Mouse (Mus musculus): Measurements from ENCODE around the gene Ubl5. TPM values are rescaled to one million over a fixed set of nuclear protein-coding genes. Genes with fewer than 3 reads are reported as not detected.

Gene Ubl5
- polyA plus RNA-seq, 1 experiment from 2014 or later: 375 TPM

- 73% methylated on average over 5 of the region's 5 CpGs for WGBS
- H3K4me2 ChIP-seq (replicated peaks; ENCODE audit: low read depth, low read length): no peak overlapping the region
- H3K4me1 ChIP-seq (ENCODE audit: control insufficient read depth, insufficient read depth, low read length): peaks cover 12% of the 10 kb centered on the region; the same call in 1 of the 2 replicates
- H3K9me3 ChIP-seq (ENCODE audit: control insufficient read depth, low read length): no peaks in the 10 kb centered on the region
- H3K27ac ChIP-seq (ENCODE audit: low read depth, low read length): no peak overlapping the region
- ATAC-seq (ENCODE audit: low FRiP score, low TSS enrichment): no peak
- H3K4me3 ChIP-seq (ENCODE audit: low read length): no peak overlapping the region
- H3K36me3 ChIP-seq (ENCODE audit: control insufficient read depth, insufficient read depth, low read length): peaks cover 45% of the 10 kb centered on the region
- no peaks in the 10 kb centered on the region for H3K27me3 ChIP-seq (ENCODE audit: control insufficient read depth, insufficient read depth, low read length)
- no peak overlapping the region for H3K9ac ChIP-seq (ENCODE audit: low read depth, low read length)
These were observed 22.4 kb downstream of the Ubl5 start for GRCm38 (mm10) chr9:20664982-20665637.

- Histone ChIP-seq H3K4me1 (ENCODE audit: control insufficient read depth, insufficient read depth, low read length) (peaks cover 12% of the 10 kb centered on the region; the same call in 1 of the 2 replicates), H3K9ac (ENCODE audit: low read depth, low read length) (no peak overlapping the region), H3K9me3 (ENCODE audit: control insufficient read depth, low read length) (no peaks in the 10 kb centered on the region), H3K4me2 (replicated peaks; ENCODE audit: low read depth, low read length) (no peak overlapping the region), H3K36me3 (ENCODE audit: control insufficient read depth, insufficient read depth, low read length) (peaks cover 36% of the 10 kb centered on the region), H3K4me3 (ENCODE audit: low read length) (no peak overlapping the region), H3K27ac (ENCODE audit: low read depth, low read length) (no peak overlapping the region), H3K27me3 (ENCODE audit: control insufficient read depth, insufficient read depth, low read length) (no peaks in the 10 kb centered on the region)
- WGBS: 21% methylated on average over 8 of the region's 8 CpGs
- ATAC-seq (ENCODE audit: low FRiP score, low TSS enrichment): no peak
These were observed 23.2 kb downstream of the Ubl5 start for GRCm38 (mm10) chr9:20665925-20666324.

GRCm38 (mm10) chr9:20666510-20667034, 23.9 kb downstream of the Ubl5 start:
- Histone ChIP-seq H3K36me3 (ENCODE audit: control insufficient read depth, insufficient read depth, low read length) (peaks cover 30% of the 10 kb centered on the region), H3K4me3 (ENCODE audit: low read length) (no peak overlapping the region), H3K4me2 (replicated peaks; ENCODE audit: low read depth, low read length) (no peak overlapping the region), H3K9ac (ENCODE audit: low read depth, low read length) (no peak overlapping the region), H3K9me3 (ENCODE audit: control insufficient read depth, low read length) (no peaks in the 10 kb centered on the region), H3K27me3 (ENCODE audit: control insufficient read depth, insufficient read depth, low read length) (no peaks in the 10 kb centered on the region), H3K4me1 (ENCODE audit: control insufficient read depth, insufficient read depth, low read length) (peaks cover 12% of the 10 kb centered on the region; the same call in 1 of the 2 replicates), H3K27ac (ENCODE audit: low read depth, low read length) (no peak overlapping the region)
- ATAC-seq (ENCODE audit: low FRiP score, low TSS enrichment): no peak
- 16% methylated on average over 7 of the region's 7 CpGs for WGBS

GRCm38 (mm10) chr9:20668065-20668464, 25.4 kb downstream of the Ubl5 start:
- Histone ChIP-seq H3K36me3 (ENCODE audit: control insufficient read depth, insufficient read depth, low read length) (peaks cover 18% of the 10 kb centered on the region), H3K4me1 (ENCODE audit: control insufficient read depth, insufficient read depth, low read length) (peaks cover 12% of the 10 kb centered on the region; the same call in 1 of the 2 replicates), H3K27me3 (ENCODE audit: control insufficient read depth, insufficient read depth, low read length) (no peaks in the 10 kb centered on the region), H3K4me2 (replicated peaks; ENCODE audit: low read depth, low read length) (no peak overlapping the region), H3K9ac (ENCODE audit: low read depth, low read length) (no peak overlapping the region), H3K4me3 (ENCODE audit: low read length) (no peak overlapping the region), H3K9me3 (ENCODE audit: control insufficient read depth, low read length) (no peaks in the 10 kb centered on the region), H3K27ac (ENCODE audit: low read depth, low read length) (no peak overlapping the region)
- WGBS: 92% methylated on average over 22 of the region's 22 CpGs
- ATAC-seq (ENCODE audit: low FRiP score, low TSS enrichment): no peak

GRCm38 (mm10) chr9:20672047-20672446, 29.4 kb downstream of the Ubl5 start:
- H3K36me3 ChIP-seq (ENCODE audit: control insufficient read depth, insufficient read depth, low read length): no peaks in the 10 kb centered on the region
- WGBS: 84% methylated on average over 16 of the region's 16 CpGs
- ATAC-seq (ENCODE audit: low FRiP score, low TSS enrichment): no peak

GRCm38 (mm10) chr9:20677892-20678291, 35.2 kb downstream of the Ubl5 start:
- WGBS: 94% methylated on average over 12 of the region's 12 CpGs
- Histone ChIP-seq H3K9me3 (ENCODE audit: control insufficient read depth, low read length) (no peaks in the 10 kb centered on the region), H3K36me3 (ENCODE audit: control insufficient read depth, insufficient read depth, low read length) (no peaks in the 10 kb centered on the region), H3K27ac (ENCODE audit: low read depth, low read length) (no peak overlapping the region), H3K4me1 (ENCODE audit: control insufficient read depth, insufficient read depth, low read length) (no peaks in the 10 kb centered on the region), H3K4me2 (replicated peaks; ENCODE audit: low read depth, low read length) (no peak overlapping the region), H3K4me3 (ENCODE audit: low read length) (no peak overlapping the region), H3K27me3 (ENCODE audit: control insufficient read depth, insufficient read depth, low read length) (no peaks in the 10 kb centered on the region), H3K9ac (ENCODE audit: low read depth, low read length) (no peak overlapping the region)
- no peak for ATAC-seq (ENCODE audit: low FRiP score, low TSS enrichment)

More at GRCm38 (mm10) chr9:20672047-20672446, 29.4 kb downstream of the Ubl5 start:
- Histone ChIP-seq H3K4me1 (ENCODE audit: control insufficient read depth, insufficient read depth, low read length) (no peaks in the 10 kb centered on the region), H3K9ac (ENCODE audit: low read depth, low read length) (no peak overlapping the region), H3K4me2 (replicated peaks; ENCODE audit: low read depth, low read length) (no peak overlapping the region), H3K9me3 (ENCODE audit: control insufficient read depth, low read length) (no peaks in the 10 kb centered on the region), H3K27ac (ENCODE audit: low read depth, low read length) (no peak overlapping the region), H3K4me3 (ENCODE audit: low read length) (no peak overlapping the region), H3K27me3 (ENCODE audit: control insufficient read depth, insufficient read depth, low read length) (no peaks in the 10 kb centered on the region)

- no peak for ATAC-seq (ENCODE audit: low FRiP score, low TSS enrichment)
These were observed 37.8 kb downstream of the Ubl5 start for GRCm38 (mm10) chr9:20680378-20680958.

GRCm38 (mm10) chr9:20681546-20682388, 39.1 kb downstream of the Ubl5 start:
- H3K27ac ChIP-seq (ENCODE audit: low read depth, low read length): no peak overlapping the region
- no peak overlapping the region for H3K4me3 ChIP-seq (ENCODE audit: low read length)
- H3K27me3 ChIP-seq (ENCODE audit: control insufficient read depth, insufficient read depth, low read length): no peaks in the 10 kb centered on the region
- no peak overlapping the region for H3K9ac ChIP-seq (ENCODE audit: low read depth, low read length)
- WGBS: 54% methylated on average over 6 of the region's 7 CpGs
- no peak for ATAC-seq (ENCODE audit: low FRiP score, low TSS enrichment)
- no peaks in the 10 kb centered on the region for H3K9me3 ChIP-seq (ENCODE audit: control insufficient read depth, low read length)
- no peaks in the 10 kb centered on the region for H3K4me1 ChIP-seq (ENCODE audit: control insufficient read depth, insufficient read depth, low read length)
- H3K36me3 ChIP-seq (ENCODE audit: control insufficient read depth, insufficient read depth, low read length): no peaks in the 10 kb centered on the region
- no peak overlapping the region for H3K4me2 ChIP-seq (replicated peaks; ENCODE audit: low read depth, low read length)

More at GRCm38 (mm10) chr9:20680378-20680958, 37.8 kb downstream of the Ubl5 start:
- H3K36me3 ChIP-seq (ENCODE audit: control insufficient read depth, insufficient read depth, low read length): no peaks in the 10 kb centered on the region
- H3K4me2 ChIP-seq (replicated peaks; ENCODE audit: low read depth, low read length): no peak overlapping the region
- no peaks in the 10 kb centered on the region for H3K27me3 ChIP-seq (ENCODE audit: control insufficient read depth, insufficient read depth, low read length)
- 80% methylated on average over 9 of the region's 9 CpGs for WGBS
- no peaks in the 10 kb centered on the region for H3K9me3 ChIP-seq (ENCODE audit: control insufficient read depth, low read length)
- H3K9ac ChIP-seq (ENCODE audit: low read depth, low read length): no peak overlapping the region
- H3K27ac ChIP-seq (ENCODE audit: low read depth, low read length): no peak overlapping the region
- H3K4me3 ChIP-seq (ENCODE audit: low read length): no peak overlapping the region
- no peaks in the 10 kb centered on the region for H3K4me1 ChIP-seq (ENCODE audit: control insufficient read depth, insufficient read depth, low read length)
